Mouse (Mus musculus) adrenal gland, postnatal 14 days (tissue): ENCODE measurements around the gene Prex1. TPM values are rescaled to one million over a fixed set of nuclear protein-coding genes. Genes with fewer than 3 reads are reported as not detected.
A peak's percentile ranks its signal among the peaks of the same experiment; 100 is the strongest.

Experiments
- DNase-seq: peaks from one replicate; pipeline ENCODE4 v3.0.0; 2021; ENCODE audit warnings: mixed read lengths
- total RNA-seq: library from RNA; stranded (reverse); gene quantifications from 2 replicates; pipeline ENCODE4 v1.2.3, GENCODE M21; 2021

Gene Prex1
- total RNA-seq, 1 experiment from 2014 or later = 13.6 TPM

GRCm38 (mm10) chr2:166726891-166727290 is 13.3 kb upstream of the Prex1 start:
- DNase-seq = no peak

- no peak for DNase-seq
Observed at GRCm38 (mm10) chr2:166720416-166720815, 6.8 kb upstream of the Prex1 start.

- DNase-seq = no peak
Observed at GRCm38 (mm10) chr2:166719930-166720305, 6.3 kb upstream of the Prex1 start.

- DNase-seq = no peak
Observed at GRCm38 (mm10) chr2:166719301-166719929, 5.8 kb upstream of the Prex1 start.

- DNase-seq = no peak
Observed at GRCm38 (mm10) chr2:166716067-166716466, 2.4 kb upstream of the Prex1 start.

- no peak for DNase-seq
Observed at GRCm38 (mm10) chr2:166714427-166714699, 731 bp upstream of the Prex1 start.

GRCm38 (mm10) chr2:166712801-166713689 is 587 bp downstream of the Prex1 start:
- peak; percentile 66 for DNase-seq

- no peak for DNase-seq
Observed at GRCm38 (mm10) chr2:166712310-166712709, 1.3 kb downstream of the Prex1 start.

- DNase-seq = peak; percentile 48
Observed at GRCm38 (mm10) chr2:166711681-166712132, 1.9 kb downstream of the Prex1 start.

GRCm38 (mm10) chr2:166709883-166710282 is 3.7 kb downstream of the Prex1 start:
- no peak for DNase-seq

GRCm38 (mm10) chr2:166708304-166708703 is 5.3 kb downstream of the Prex1 start:
- no peak for DNase-seq

- DNase-seq = no peak
Observed at GRCm38 (mm10) chr2:166706526-166706925, 7.1 kb downstream of the Prex1 start.

- no peak for DNase-seq
Observed at GRCm38 (mm10) chr2:166703491-166703890, 10.1 kb downstream of the Prex1 start.

- no peak for DNase-seq
Observed at GRCm38 (mm10) chr2:166702113-166702445, 11.6 kb downstream of the Prex1 start.

GRCm38 (mm10) chr2:166701248-166702112 is 12.2 kb downstream of the Prex1 start:
- DNase-seq = no peak

GRCm38 (mm10) chr2:166700732-166701131 is 12.9 kb downstream of the Prex1 start:
- DNase-seq = no peak

GRCm38 (mm10) chr2:166700116-166700515 is 13.5 kb downstream of the Prex1 start:
- DNase-seq = no peak

- no peak for DNase-seq
Observed at GRCm38 (mm10) chr2:166699552-166699951, 14.1 kb downstream of the Prex1 start.

- DNase-seq = no peak
Observed at GRCm38 (mm10) chr2:166694616-166695015, 19.0 kb downstream of the Prex1 start.

- DNase-seq = no peak
Observed at GRCm38 (mm10) chr2:166693394-166693793, 20.2 kb downstream of the Prex1 start.

GRCm38 (mm10) chr2:166691602-166692509 is 21.8 kb downstream of the Prex1 start:
- DNase-seq = no peak

- DNase-seq = no peak
Observed at GRCm38 (mm10) chr2:166686917-166687316, 26.7 kb downstream of the Prex1 start.
